Mouse (Mus musculus): ENCODE data around the gene Ckb. TPM values are rescaled to one million over a fixed set of nuclear protein-coding genes. Genes with fewer than 3 reads are reported as not detected.

Gene Ckb
- polyA plus RNA-seq, 1 experiment from 2014 or later = 1,731 TPM

- no peaks in the 10 kb centered on the region for H3K9me3 ChIP-seq (replicated peaks)
- no peak overlapping the region for H3K4me3 ChIP-seq (replicated peaks)
- peaks cover 12% of the 10 kb centered on the region for H3K4me1 ChIP-seq
- H3K36me3 ChIP-seq = peaks cover 8% of the 10 kb centered on the region
- no peak overlapping the region for H3K27ac ChIP-seq (replicated peaks)
- 86% methylated on average over 3 of the region's 3 CpGs for WGBS
- H3K27me3 ChIP-seq (replicated peaks) = no peaks in the 10 kb centered on the region
- no peak overlapping the region for H3K9ac ChIP-seq (replicated peaks)
- no peak for ATAC-seq (ENCODE audit: low FRiP score)
- H3K4me2 ChIP-seq = no peak overlapping the region
Measured at GRCm38 (mm10) chr12:111703301-111703700, 31.2 kb upstream of the Ckb start.

- WGBS = 75% methylated on average over 9 of the region's 9 CpGs
- H3K9me3 ChIP-seq (replicated peaks) = no peaks in the 10 kb centered on the region
Measured at GRCm38 (mm10) chr12:111700920-111701458, 28.9 kb upstream of the Ckb start.

DNA sequence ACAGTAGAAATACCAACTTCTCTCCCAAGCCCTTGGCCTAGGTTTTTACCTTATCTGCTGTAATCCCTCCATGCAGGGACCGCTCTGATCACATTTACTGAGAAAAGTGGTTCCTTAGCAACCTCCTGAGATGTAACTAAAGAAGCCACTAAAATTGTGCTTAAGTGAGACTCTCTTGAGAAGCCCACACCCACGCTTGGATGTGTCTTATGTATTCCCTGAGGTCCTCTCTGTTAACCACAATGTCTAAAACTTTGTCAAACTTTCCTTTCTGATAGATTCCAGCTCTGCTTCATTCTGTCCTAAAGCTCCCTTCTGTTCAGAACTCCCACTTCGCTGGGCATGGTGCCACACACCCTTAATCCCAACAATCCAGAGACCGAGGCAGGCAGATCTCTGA, 27.4 kb upstream of the Ckb start:
- Histone ChIP-seq H3K9me3 (replicated peaks) (no peaks in the 10 kb centered on the region), H3K4me3 (replicated peaks) (no peak overlapping the region), H3K4me2 (no peak overlapping the region), H3K36me3 (no peaks in the 10 kb centered on the region), H3K4me1 (peaks cover 23% of the 10 kb centered on the region), H3K27ac (replicated peaks) (no peak overlapping the region), H3K27me3 (replicated peaks) (no peaks in the 10 kb centered on the region), H3K9ac (replicated peaks) (no peak overlapping the region)
- 89% methylated on average over 4 of the region's 4 CpGs for WGBS
- ATAC-seq (ENCODE audit: low FRiP score) = no peak

More at GRCm38 (mm10) chr12:111700920-111701458, 28.9 kb upstream of the Ckb start:
- ATAC-seq (ENCODE audit: low FRiP score) = no peak
- Histone ChIP-seq H3K4me2 (no peak overlapping the region), H3K4me3 (replicated peaks) (no peak overlapping the region), H3K27me3 (replicated peaks) (no peaks in the 10 kb centered on the region), H3K9ac (replicated peaks) (no peak overlapping the region), H3K4me1 (peaks cover 17% of the 10 kb centered on the region), H3K27ac (replicated peaks) (no peak overlapping the region), H3K36me3 (no peaks in the 10 kb centered on the region)

GRCm38 (mm10) chr12:111698346-111698913, 26.3 kb upstream of the Ckb start:
- Histone ChIP-seq H3K4me2 (no peak overlapping the region), H3K36me3 (no peaks in the 10 kb centered on the region), H3K27ac (replicated peaks) (no peak overlapping the region), H3K9me3 (replicated peaks) (no peaks in the 10 kb centered on the region), H3K4me1 (peaks cover 31% of the 10 kb centered on the region), H3K4me3 (replicated peaks) (no peak overlapping the region), H3K27me3 (replicated peaks) (no peaks in the 10 kb centered on the region), H3K9ac (replicated peaks) (no peak overlapping the region)
- WGBS = 78% methylated on average over 6 of the region's 6 CpGs
- no peak for ATAC-seq (ENCODE audit: low FRiP score)

DNA sequence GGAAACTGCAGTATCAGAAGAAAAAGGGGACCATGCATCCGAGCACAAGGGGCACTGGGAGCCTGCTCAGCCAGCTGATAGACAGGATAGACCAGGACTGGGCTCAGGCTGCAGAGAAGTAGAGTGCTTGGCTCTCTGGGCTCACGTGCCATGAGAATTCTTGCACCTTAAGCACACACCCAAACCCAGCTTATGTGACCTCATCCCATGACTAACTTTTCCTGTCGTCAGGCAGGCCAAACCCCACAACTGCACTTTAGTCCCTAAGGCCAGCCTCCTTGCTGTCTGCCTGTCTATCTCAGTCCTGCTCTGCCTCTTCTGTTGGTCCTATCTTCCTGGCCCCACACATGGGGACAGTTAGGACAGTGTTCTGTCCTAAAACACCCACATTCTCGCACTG, 25.6 kb upstream of the Ckb start:
- H3K27ac ChIP-seq (replicated peaks) = no peak overlapping the region
- no peak overlapping the region; the same call in 1 of the 2 replicates for H3K9ac ChIP-seq (replicated peaks)
- peaks cover 38% of the 10 kb centered on the region for H3K4me1 ChIP-seq
- H3K36me3 ChIP-seq = no peaks in the 10 kb centered on the region
- no peaks in the 10 kb centered on the region for H3K27me3 ChIP-seq (replicated peaks)
- 80% methylated on average over 4 of the region's 4 CpGs for WGBS
- H3K4me2 ChIP-seq = no peak overlapping the region
- no peaks in the 10 kb centered on the region for H3K9me3 ChIP-seq (replicated peaks)
- H3K4me3 ChIP-seq (replicated peaks) = no peak overlapping the region
- no peak for ATAC-seq (ENCODE audit: low FRiP score)

GRCm38 (mm10) chr12:111696239-111696638, 24.1 kb upstream of the Ckb start:
- H3K4me1 ChIP-seq = peaks cover 53% of the 10 kb centered on the region
- H3K9me3 ChIP-seq (replicated peaks) = no peaks in the 10 kb centered on the region
- H3K9ac ChIP-seq (replicated peaks) = no peak overlapping the region
- 22% methylated on average over 6 of the region's 6 CpGs for WGBS
- no peak overlapping the region for H3K4me2 ChIP-seq
- H3K27ac ChIP-seq (replicated peaks) = peak overlapping the region; percentile 90
- H3K4me3 ChIP-seq (replicated peaks) = no peak overlapping the region
- ATAC-seq (ENCODE audit: low FRiP score) = no peak
- no peaks in the 10 kb centered on the region for H3K27me3 ChIP-seq (replicated peaks)
- H3K36me3 ChIP-seq = no peaks in the 10 kb centered on the region

DNA sequence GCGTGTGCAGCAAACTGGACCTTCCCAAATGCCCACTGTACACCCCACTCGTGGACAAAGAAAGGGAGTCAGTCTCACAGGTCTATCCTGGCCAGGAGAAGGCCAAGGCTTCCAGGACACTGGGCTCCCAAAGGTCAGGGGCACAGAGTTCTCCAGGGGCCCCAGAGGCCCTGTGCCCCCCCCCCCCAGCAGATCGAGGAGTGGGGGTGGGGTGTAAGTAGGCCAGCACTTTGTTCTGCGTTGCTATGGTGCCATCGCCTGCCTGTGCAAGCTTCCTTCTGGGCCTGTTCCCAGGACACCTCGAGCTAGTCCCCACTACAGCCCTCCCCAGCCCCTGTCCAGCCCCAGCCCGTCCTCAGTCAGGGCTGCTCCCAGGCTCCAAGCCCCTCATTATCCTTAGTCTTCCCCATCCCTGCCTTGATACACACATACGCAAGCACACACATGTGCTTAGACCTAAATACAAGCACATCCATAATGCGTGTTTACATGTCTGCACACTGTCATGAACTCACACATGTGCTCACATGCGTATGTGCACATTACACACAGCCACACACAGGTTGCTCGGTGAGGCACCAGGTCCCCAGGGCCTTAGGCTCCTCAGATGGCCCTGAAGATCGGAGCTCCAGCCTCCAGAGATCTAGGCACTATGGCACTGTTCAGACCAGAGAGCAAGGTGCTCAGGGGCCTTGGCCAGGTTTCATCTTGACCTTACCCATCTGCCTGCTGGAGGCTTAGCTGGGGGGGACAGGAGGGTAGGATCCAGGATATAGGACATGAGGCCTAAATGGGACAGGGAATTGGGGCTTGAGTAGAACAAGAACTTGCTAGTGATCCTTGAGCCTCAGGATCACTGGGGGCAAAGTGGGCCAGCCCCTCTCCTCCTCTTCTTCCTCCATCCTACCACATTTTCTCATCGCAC, 23.0 kb upstream of the Ckb start:
- H3K4me3 ChIP-seq (replicated peaks) = no peak overlapping the region
- H3K27ac ChIP-seq (replicated peaks) = peak overlapping the region; percentile 90
- no peaks in the 10 kb centered on the region for H3K9me3 ChIP-seq (replicated peaks)
- ATAC-seq (ENCODE audit: low FRiP score) = peak; percentile 63; the same call in 1 of the 2 replicates
- H3K4me1 ChIP-seq = peaks cover 60% of the 10 kb centered on the region
- WGBS = 28% methylated on average over 13 of the region's 13 CpGs
- H3K36me3 ChIP-seq = no peaks in the 10 kb centered on the region
- H3K27me3 ChIP-seq (replicated peaks) = no peaks in the 10 kb centered on the region
- peak overlapping the region; percentile 38 for H3K4me2 ChIP-seq
- no peak overlapping the region for H3K9ac ChIP-seq (replicated peaks)

- Histone ChIP-seq H3K9me3 (replicated peaks) (no peaks in the 10 kb centered on the region), H3K4me2 (peak overlapping the region; percentile 38), H3K4me1 (peaks cover 60% of the 10 kb centered on the region), H3K27me3 (replicated peaks) (no peaks in the 10 kb centered on the region), H3K27ac (replicated peaks) (peak overlapping the region; percentile 90), H3K36me3 (no peaks in the 10 kb centered on the region), H3K4me3 (replicated peaks) (no peak overlapping the region), H3K9ac (replicated peaks) (no peak overlapping the region; the same call in 1 of the 2 replicates)
- 3% methylated on average over 12 of the region's 12 CpGs for WGBS
- ATAC-seq (ENCODE audit: low FRiP score) = peak; percentile 69
Measured at GRCm38 (mm10) chr12:111694271-111694781, 22.2 kb upstream of the Ckb start.

DNA sequence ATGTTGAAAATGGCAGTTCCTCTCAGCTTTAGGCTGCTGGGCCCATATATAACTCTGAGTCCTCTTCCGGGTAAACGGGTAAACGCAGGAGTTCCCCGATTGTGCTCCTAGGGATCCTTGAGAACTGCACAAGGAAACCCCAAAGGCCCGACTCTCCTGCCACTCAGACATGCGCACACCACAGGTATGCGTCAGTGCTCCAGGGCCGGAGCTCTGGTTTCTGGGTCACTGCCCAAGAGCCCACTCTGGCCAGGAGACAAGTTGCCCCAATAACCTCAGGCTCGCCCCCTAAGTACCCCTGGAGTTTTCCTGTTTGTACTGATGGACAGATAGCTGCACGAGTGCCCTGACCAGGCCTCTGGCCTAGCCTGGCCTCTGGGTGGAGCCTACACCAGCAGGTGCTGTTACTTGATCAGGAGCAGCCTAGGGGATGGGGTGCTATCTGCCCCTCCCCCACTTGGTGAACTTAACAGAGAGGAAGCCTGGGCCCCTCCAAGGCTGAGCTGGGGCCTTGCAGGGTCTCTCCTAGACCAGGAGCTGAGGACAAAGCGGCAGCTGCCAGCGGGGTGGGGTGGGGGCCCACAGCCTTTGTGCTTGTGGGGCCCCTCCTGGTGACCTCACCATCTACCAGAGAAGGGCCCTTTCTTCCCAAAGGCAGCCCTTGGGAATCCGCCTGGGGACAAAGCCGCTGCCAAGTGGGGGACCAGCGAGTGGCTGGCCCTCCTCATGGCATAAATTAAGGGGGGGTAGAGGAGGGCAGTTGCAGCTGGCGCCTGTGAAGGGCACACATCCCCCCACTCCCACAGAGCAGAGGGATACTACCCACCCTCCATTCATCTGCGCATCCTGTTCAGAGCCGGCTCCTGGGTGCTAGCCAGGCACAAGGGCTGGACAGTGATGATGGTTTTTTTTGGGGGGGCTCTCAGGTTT, 21.5 kb upstream of the Ckb start:
- Histone ChIP-seq H3K4me3 (replicated peaks) (no peak overlapping the region), H3K9me3 (replicated peaks) (no peaks in the 10 kb centered on the region), H3K4me2 (peak overlapping the region; percentile 38), H3K27ac (replicated peaks) (peak overlapping the region; percentile 90), H3K9ac (replicated peaks) (no peak overlapping the region), H3K4me1 (peaks cover 60% of the 10 kb centered on the region), H3K27me3 (replicated peaks) (no peaks in the 10 kb centered on the region), H3K36me3 (no peaks in the 10 kb centered on the region)
- ATAC-seq (ENCODE audit: low FRiP score) = peak; percentile 74
- WGBS = 8% methylated on average over 18 of the region's 18 CpGs

DNA sequence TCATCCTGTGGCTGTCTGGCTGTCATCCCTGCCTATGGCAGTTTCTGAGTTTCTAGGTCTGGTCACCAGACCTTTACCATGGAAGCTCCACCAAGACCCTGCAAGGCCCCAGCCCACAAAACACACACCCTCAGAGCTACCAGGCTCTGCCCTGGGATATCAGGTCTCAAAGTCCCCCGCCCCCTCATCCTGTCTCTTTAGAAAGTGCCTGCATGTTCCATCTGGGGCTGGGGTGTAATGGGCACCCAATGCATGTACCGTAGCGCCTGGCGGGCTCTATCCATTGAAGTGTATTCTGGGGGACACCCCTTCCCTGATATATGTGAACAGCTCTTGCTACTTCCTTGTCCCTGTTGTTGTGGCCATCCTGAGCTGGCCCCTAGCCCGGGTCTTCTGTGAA, 20.8 kb upstream of the Ckb start:
- Histone ChIP-seq H3K9me3 (replicated peaks) (no peaks in the 10 kb centered on the region), H3K4me3 (replicated peaks) (no peak overlapping the region), H3K27ac (replicated peaks) (peak overlapping the region; percentile 90), H3K9ac (replicated peaks) (no peak overlapping the region), H3K27me3 (replicated peaks) (no peaks in the 10 kb centered on the region), H3K36me3 (no peaks in the 10 kb centered on the region), H3K4me2 (no peak overlapping the region), H3K4me1 (peaks cover 66% of the 10 kb centered on the region)
- no peak for ATAC-seq (ENCODE audit: low FRiP score)
- WGBS = 52% methylated on average over 5 of the region's 5 CpGs

- Histone ChIP-seq H3K9ac (replicated peaks) (no peak overlapping the region), H3K27ac (replicated peaks) (peak overlapping the region; percentile 90), H3K4me1 (peaks cover 78% of the 10 kb centered on the region), H3K9me3 (replicated peaks) (no peaks in the 10 kb centered on the region), H3K4me3 (replicated peaks) (no peak overlapping the region), H3K4me2 (no peak overlapping the region), H3K27me3 (replicated peaks) (no peaks in the 10 kb centered on the region), H3K36me3 (no peaks in the 10 kb centered on the region)
- 3% methylated on average over 5 of the region's 5 CpGs for WGBS
- ATAC-seq (ENCODE audit: low FRiP score) = 0 out of 2 replicates have a peak, but pooled peaks have one; percentile 6
Measured at GRCm38 (mm10) chr12:111691346-111691872, 19.3 kb upstream of the Ckb start.

All from neural tube, embryonic 15.5 days (tissue).